Mouse (Mus musculus) neural tube, embryonic 15.5 days (tissue): ENCODE measurements around the gene Eps15l1. TPM values are rescaled to one million over a fixed set of nuclear protein-coding genes. Genes with fewer than 3 reads are reported as not detected.

Experiments
- ATAC-seq: fragments of 200-750 bp; cut with Nextera tagmentation; 2 replicates; pipeline ENCODE4 v1.8.0; 2017; ENCODE audit warnings: mild to moderate bottlenecking, moderate TSS enrichment, moderate library complexity; ENCODE audit not compliant: low FRiP score
- H3K27ac ChIP-seq: fragments of 300-500 bp; sonication (generic); replicated peaks from 2 replicates; pipeline ENCODE4 v1.5.1; 2015; ENCODE audit warnings: mild to moderate bottlenecking, inconsistent platforms
- H3K27me3 ChIP-seq: fragments of 300-500 bp; sonication (generic); replicated peaks from 2 replicates; pipeline ENCODE4 v1.6.1; 2015; ENCODE audit warnings: inconsistent platforms
- H3K36me3 ChIP-seq: fragments of 300-500 bp; sonication (generic); 2 replicates; pipeline ENCODE4 v1.6.1; 2015; ENCODE audit warnings: inconsistent platforms
- H3K4me1 ChIP-seq: fragments of 300-500 bp; sonication (generic); 2 replicates; pipeline ENCODE4 v1.6.1; 2015; ENCODE audit warnings: inconsistent platforms
- H3K4me2 ChIP-seq: fragments of 300-500 bp; sonication (generic); 2 replicates; pipeline ENCODE4 v1.6.1; 2015; ENCODE audit warnings: inconsistent platforms, mild to moderate bottlenecking, moderate library complexity
- H3K4me3 ChIP-seq: fragments of 300-500 bp; sonication (generic); replicated peaks from 2 replicates; pipeline ENCODE4 v1.5.1; 2015; ENCODE audit warnings: mild to moderate bottlenecking, inconsistent platforms
- H3K9ac ChIP-seq: fragments of 300-500 bp; sonication (generic); replicated peaks from 2 replicates; pipeline ENCODE4 v1.6.1; 2015; ENCODE audit warnings: mild to moderate bottlenecking, inconsistent platforms
- H3K9me3 ChIP-seq: fragments of 300-500 bp; sonication (generic); replicated peaks from 2 replicates; pipeline ENCODE4 v1.6.1; 2016; ENCODE audit warnings: inconsistent platforms
- WGBS: fragments of 180-500 bp; shearing (Covaris S2); methylation state at CpG from one replicate; pipeline ENCODE4 v1.1.7; 2015; ENCODE audit warnings: mixed read lengths; 5-methylcytosine and 5-hydroxymethylcytosine counted together
- polyA plus RNA-seq: library from polyadenylated mRNA; unstranded; fragments of >200 nt; fragmentation: Nextera tagmentation; extraction: Ambion mirVana; gene quantifications from 2 replicates; pipeline ENCODE4 v1.2.1, GENCODE M21; 2015

Eps15l1 gene
- polyA plus RNA-seq, 1 experiment from 2014 or later, result 51.5 TPM

- H3K36me3 ChIP-seq, result peaks cover 92% of the 10 kb centered on the region
- no peak overlapping the region for H3K27ac ChIP-seq
- no peak for ATAC-seq
- no peak overlapping the region for H3K4me2 ChIP-seq
- no peak overlapping the region for H3K9ac ChIP-seq
- H3K4me3 ChIP-seq, result no peak overlapping the region
- 98% methylated on average over 2 of the region's 2 CpGs for WGBS
- no peaks in the 10 kb centered on the region for H3K27me3 ChIP-seq
- no peaks in the 10 kb centered on the region for H3K4me1 ChIP-seq
- no peaks in the 10 kb centered on the region for H3K9me3 ChIP-seq
Measured at GRCm38 (mm10) chr8:72365016-72365415, 56.2 kb downstream of the Eps15l1 start.

- Histone ChIP-seq H3K36me3 (peaks cover 90% of the 10 kb centered on the region), H3K9ac (no peak overlapping the region), H3K4me1 (no peaks in the 10 kb centered on the region), H3K4me2 (no peak overlapping the region), H3K9me3 (no peaks in the 10 kb centered on the region), H3K27ac (no peak overlapping the region), H3K4me3 (no peak overlapping the region), H3K27me3 (no peaks in the 10 kb centered on the region)
- WGBS, result 84% methylated on average over 7 of the region's 7 CpGs
- ATAC-seq, result no peak
Measured at GRCm38 (mm10) chr8:72363457-72363856, 57.8 kb downstream of the Eps15l1 start.

GRCm38 (mm10) chr8:72362754-72363153 lies 58.5 kb downstream of the Eps15l1 start:
- Histone ChIP-seq H3K36me3 (peaks cover 90% of the 10 kb centered on the region), H3K9me3 (no peaks in the 10 kb centered on the region), H3K27me3 (no peaks in the 10 kb centered on the region), H3K4me3 (no peak overlapping the region), H3K9ac (no peak overlapping the region), H3K27ac (no peak overlapping the region), H3K4me1 (no peaks in the 10 kb centered on the region), H3K4me2 (no peak overlapping the region)
- WGBS, result 96% methylated on average over 4 of the region's 4 CpGs
- no peak for ATAC-seq

GRCm38 (mm10) chr8:72360162-72360561 lies 61.1 kb downstream of the Eps15l1 start:
- Histone ChIP-seq H3K9me3 (no peaks in the 10 kb centered on the region), H3K27ac (no peak overlapping the region), H3K4me1 (no peaks in the 10 kb centered on the region), H3K9ac (no peak overlapping the region), H3K27me3 (no peaks in the 10 kb centered on the region), H3K4me2 (no peak overlapping the region), H3K4me3 (no peak overlapping the region), H3K36me3 (peaks cover 93% of the 10 kb centered on the region)
- no peak for ATAC-seq

GRCm38 (mm10) chr8:72356593-72356992 lies 64.7 kb downstream of the Eps15l1 start:
- Histone ChIP-seq H3K4me3 (no peak overlapping the region), H3K27me3 (no peaks in the 10 kb centered on the region), H3K27ac (no peak overlapping the region), H3K4me2 (no peak overlapping the region), H3K9me3 (no peaks in the 10 kb centered on the region), H3K4me1 (no peaks in the 10 kb centered on the region), H3K36me3 (peaks cover 92% of the 10 kb centered on the region), H3K9ac (no peak overlapping the region)
- no peak for ATAC-seq
- whole genome bisulfite sequencing, result 90% methylated on average over 3 of the region's 3 CpGs

DNA sequence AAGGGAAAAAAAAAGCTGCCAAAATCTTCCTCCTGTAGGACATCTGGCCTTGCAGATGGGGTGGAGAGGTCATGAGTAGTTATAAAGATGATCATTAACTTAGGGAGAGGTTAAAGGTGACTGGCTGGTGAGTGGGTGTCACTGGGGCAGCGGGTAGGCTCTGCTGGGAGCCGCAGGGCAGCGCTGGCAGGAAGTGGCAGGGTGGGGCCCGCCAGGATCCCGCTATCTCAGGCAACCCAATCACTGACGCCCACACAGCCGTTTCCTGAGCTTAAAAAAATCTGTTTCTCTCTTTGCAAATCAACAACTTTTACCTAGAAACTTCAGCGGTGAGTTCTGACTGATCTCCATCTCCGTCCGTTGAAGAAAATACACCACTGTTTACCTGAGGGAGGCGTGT lies 67.0 kb downstream of the Eps15l1 start:
- peaks cover 72% of the 10 kb centered on the region for H3K36me3 ChIP-seq
- no peaks in the 10 kb centered on the region for H3K9me3 ChIP-seq
- no peak overlapping the region for H3K4me3 ChIP-seq
- 84% methylated on average over 11 of the region's 11 CpGs for WGBS
- no peak overlapping the region for H3K9ac ChIP-seq
- no peak overlapping the region for H3K4me2 ChIP-seq
- no peak overlapping the region for H3K27ac ChIP-seq
- ATAC-seq, result no peak
- no peaks in the 10 kb centered on the region for H3K27me3 ChIP-seq
- H3K4me1 ChIP-seq, result no peaks in the 10 kb centered on the region

GRCm38 (mm10) chr8:72353700-72354045 lies 67.6 kb downstream of the Eps15l1 start:
- no peaks in the 10 kb centered on the region for H3K27me3 ChIP-seq
- no peak overlapping the region for H3K9ac ChIP-seq
- peaks cover 67% of the 10 kb centered on the region for H3K36me3 ChIP-seq
- WGBS, result 88% methylated on average over 7 of the region's 7 CpGs
- H3K4me2 ChIP-seq, result no peak overlapping the region
- H3K4me3 ChIP-seq, result no peak overlapping the region
- no peaks in the 10 kb centered on the region for H3K9me3 ChIP-seq
- ATAC-seq, result no peak
- H3K4me1 ChIP-seq, result no peaks in the 10 kb centered on the region
- no peak overlapping the region for H3K27ac ChIP-seq

DNA sequence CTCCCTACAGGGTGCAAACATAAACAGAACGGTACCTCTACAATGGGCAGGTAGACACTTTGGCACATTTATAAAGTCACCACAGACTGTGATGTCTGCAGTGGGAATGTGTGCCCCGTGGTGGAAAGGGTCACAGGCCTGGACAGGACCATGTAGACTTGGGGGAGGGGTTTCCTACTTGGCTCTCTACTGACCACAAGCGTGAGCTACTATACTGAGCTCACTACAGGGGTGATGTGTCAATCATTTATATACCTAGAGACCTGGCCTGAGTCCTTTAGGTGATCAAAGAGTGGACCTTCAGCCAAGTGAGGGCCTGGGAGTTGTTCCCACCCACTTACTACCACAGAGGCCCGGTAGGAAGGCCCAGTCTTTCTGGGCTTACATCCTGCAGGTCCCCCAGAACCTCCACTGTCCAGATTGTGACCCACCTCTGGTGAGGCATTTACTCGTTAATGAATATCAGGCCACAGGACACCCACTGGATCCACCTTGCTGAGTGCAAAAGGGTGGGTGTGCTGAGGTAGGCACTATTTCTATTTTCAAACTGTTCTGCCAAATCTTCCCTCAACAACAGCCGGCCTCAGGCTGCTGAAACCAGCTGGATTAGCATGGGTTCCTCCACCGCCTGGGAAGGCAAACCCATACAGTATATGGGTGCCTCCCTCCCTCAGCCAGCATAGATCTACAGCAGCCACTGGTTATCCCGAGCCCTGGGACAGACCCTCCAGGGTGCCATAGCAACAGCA lies 68.1 kb downstream of the Eps15l1 start:
- WGBS, result 86% methylated on average over 8 of the region's 8 CpGs
- no peak overlapping the region for H3K9ac ChIP-seq
- H3K36me3 ChIP-seq, result peaks cover 63% of the 10 kb centered on the region
- no peaks in the 10 kb centered on the region for H3K4me1 ChIP-seq
- no peaks in the 10 kb centered on the region for H3K27me3 ChIP-seq
- H3K9me3 ChIP-seq, result no peaks in the 10 kb centered on the region
- no peak overlapping the region for H3K27ac ChIP-seq
- no peak overlapping the region for H3K4me2 ChIP-seq
- H3K4me3 ChIP-seq, result no peak overlapping the region
- peak; percentile 49; the same call in 1 of the 2 replicates for ATAC-seq

DNA sequence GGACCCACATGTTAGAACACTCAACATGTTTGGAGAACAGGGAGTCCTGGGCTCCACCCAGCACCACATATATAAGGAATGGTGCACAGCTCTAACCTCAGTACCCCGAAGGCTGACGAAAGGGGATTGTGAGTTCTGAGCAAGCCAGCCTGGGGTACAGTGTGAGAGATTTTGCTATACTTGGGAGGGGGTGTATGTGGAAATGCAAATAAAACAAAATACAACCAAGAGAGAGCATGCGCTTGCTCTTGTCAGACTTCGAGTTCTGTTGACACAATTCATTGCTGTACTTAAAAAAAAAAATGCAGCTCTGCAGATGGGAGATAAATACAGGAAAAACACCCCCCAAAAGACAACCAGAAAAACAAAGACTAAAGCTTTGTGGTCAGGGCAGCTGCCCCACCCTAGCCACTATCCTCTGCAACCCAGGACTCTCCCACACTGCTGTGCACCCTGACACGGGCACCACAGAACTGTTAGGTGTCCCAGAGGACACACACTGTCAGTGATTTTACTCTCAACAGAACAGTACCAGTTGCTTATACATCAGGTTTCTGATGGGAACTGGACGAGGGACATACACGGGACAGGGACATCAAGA lies 69.8 kb downstream of the Eps15l1 start:
- Histone ChIP-seq H3K9me3 (no peaks in the 10 kb centered on the region), H3K36me3 (peaks cover 55% of the 10 kb centered on the region), H3K4me1 (no peaks in the 10 kb centered on the region), H3K9ac (no peak overlapping the region), H3K27ac (no peak overlapping the region), H3K4me3 (no peak overlapping the region), H3K27me3 (no peaks in the 10 kb centered on the region), H3K4me2 (no peak overlapping the region)
- 88% methylated on average over 7 of the region's 7 CpGs for WGBS
- ATAC-seq, result no peak

DNA sequence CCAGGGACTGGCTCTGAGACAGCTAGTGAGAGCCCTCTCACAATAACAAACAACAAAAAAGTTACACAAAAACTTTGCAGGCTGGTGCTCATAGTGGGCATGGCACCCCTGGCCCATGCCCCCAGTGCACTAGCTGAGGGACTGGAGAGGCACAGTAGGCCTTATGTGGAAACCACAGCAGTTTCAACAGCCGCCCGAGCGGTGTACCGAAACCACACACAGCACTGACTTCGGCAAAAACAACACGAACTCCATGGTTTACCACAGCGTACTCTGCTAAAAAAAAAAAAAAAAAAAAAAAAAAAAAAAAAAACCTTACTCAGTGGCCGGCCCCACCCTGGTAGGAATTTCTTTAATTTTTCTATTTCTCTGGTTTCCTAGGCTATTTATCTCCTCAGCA lies 70.5 kb downstream of the Eps15l1 start:
- no peaks in the 10 kb centered on the region for H3K4me1 ChIP-seq
- no peak overlapping the region for H3K27ac ChIP-seq
- no peaks in the 10 kb centered on the region for H3K9me3 ChIP-seq
- H3K9ac ChIP-seq, result no peak overlapping the region
- no peak overlapping the region for H3K4me2 ChIP-seq
- ATAC-seq, result no peak
- WGBS, result 96% methylated on average over 8 of the region's 8 CpGs
- H3K4me3 ChIP-seq, result no peak overlapping the region
- H3K36me3 ChIP-seq, result peaks cover 55% of the 10 kb centered on the region
- H3K27me3 ChIP-seq, result no peaks in the 10 kb centered on the region

GRCm38 (mm10) chr8:72349838-72350237 lies 71.4 kb downstream of the Eps15l1 start:
- Histone ChIP-seq H3K27ac (no peak overlapping the region), H3K4me1 (no peaks in the 10 kb centered on the region), H3K4me3 (no peak overlapping the region), H3K4me2 (no peak overlapping the region), H3K36me3 (peaks cover 55% of the 10 kb centered on the region), H3K9ac (no peak overlapping the region), H3K27me3 (no peaks in the 10 kb centered on the region), H3K9me3 (no peaks in the 10 kb centered on the region)
- 93% methylated on average over 9 of the region's 9 CpGs for WGBS
- ATAC-seq, result no peak

GRCm38 (mm10) chr8:72348956-72349355 lies 72.3 kb downstream of the Eps15l1 start:
- WGBS, result 91% methylated on average over 1 of the region's 1 CpGs
- no peak for ATAC-seq
- H3K36me3 ChIP-seq, result peaks cover 52% of the 10 kb centered on the region

More at GRCm38 (mm10) chr8:72348956-72349355, 72.3 kb downstream of the Eps15l1 start:
- H3K4me1 ChIP-seq, result no peaks in the 10 kb centered on the region
- no peaks in the 10 kb centered on the region for H3K9me3 ChIP-seq
- no peak overlapping the region for H3K4me2 ChIP-seq
- no peak overlapping the region for H3K27ac ChIP-seq
- no peak overlapping the region for H3K4me3 ChIP-seq
- no peak overlapping the region for H3K9ac ChIP-seq
- no peaks in the 10 kb centered on the region for H3K27me3 ChIP-seq
